8 mouse cellular contexts compared by ENCODE assay signal in the genomic region with DNA sequence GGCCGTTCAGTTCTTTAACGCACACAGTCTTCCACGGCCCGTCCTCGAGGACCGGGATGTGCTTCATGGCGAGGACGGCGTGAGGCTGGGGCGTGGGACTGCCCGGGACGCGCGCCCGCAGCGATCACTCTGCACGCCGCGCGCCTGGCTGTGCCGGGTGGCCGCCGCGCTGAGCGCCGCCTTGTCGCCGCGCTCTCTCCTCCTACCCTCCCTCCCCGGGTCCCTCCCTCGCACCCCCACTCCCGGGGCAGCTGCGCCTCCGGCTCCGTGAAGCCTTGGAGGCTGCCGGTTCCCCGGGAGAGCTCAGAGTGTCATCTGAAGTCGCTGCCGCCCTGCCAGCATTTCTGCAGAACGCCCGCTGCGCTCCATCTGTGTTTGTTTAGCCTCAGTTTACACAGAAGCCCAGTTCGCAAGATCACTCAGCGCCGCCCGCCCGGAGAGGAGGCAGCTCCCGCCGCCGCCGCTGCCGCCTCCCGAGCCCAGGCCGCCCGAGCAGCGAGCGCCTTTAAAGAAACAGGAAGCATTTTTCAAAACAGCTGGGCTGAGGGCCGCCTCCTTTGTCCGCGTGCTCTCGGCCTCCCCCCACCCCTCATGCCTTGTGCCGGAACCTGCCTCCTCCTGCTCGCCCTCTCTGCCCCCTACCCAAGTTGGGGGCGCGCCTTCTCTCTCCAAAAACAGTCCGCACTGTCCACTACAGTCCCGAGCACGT. TPM values are rescaled to one million over a fixed set of nuclear protein-coding genes. Genes with fewer than 3 reads are reported as not detected.
DNase-seq lines count a peak whose midpoint lies in the region; ATAC-seq and TF ChIP-seq lines count a peak whose summit lies in the region.

A gene (minus strand): TSS at position 480 of the 709 bp plus-strand sequence.

- no peak for TF ChIP-seq RAD21 in CH12.LX (IDR thresholded peaks at IDR 0.05; ENCODE audit: low read depth, low read length)

- in situ Hi-C loops in CH12.LX (cut with MboI; ENCODE audit: low pct_ligation_motif_present, low pct_unique_long_range_greater_than_20kb, low sequenced_read_pairs), result loop anchor here (5.0 kb wide), 1 partner anchor 48 kb away; no protein-coding TSS in a partner anchor

- H3K27ac ChIP-seq in CH12.LX (ENCODE audit: insufficient read depth, low read depth), result peak within 1 kb of the TSS; percentile 87
- peak within 1 kb of the TSS; percentile 88 for H3K27ac ChIP-seq in forebrain, embryonic 10.5 days
- peak within 1 kb of the TSS; percentile 73 for H3K27ac ChIP-seq in heart, embryonic 15.5 days
- H3K27ac ChIP-seq in olfactory bulb, adult 2 months (ENCODE audit: insufficient read depth, low read depth, low read length), result no peak within 1 kb of the TSS

- H3K36me3 ChIP-seq in CH12.LX (replicated peaks in 1 of 2; ENCODE audit: control insufficient read depth in 1 of 2, insufficient read depth in 1 of 2, low read length in 1 of 2), result no peaks in the 10 kb centered on the region
- no peaks in the 10 kb centered on the region for H3K36me3 ChIP-seq in forebrain, embryonic 10.5 days (replicated peaks)
- H3K36me3 ChIP-seq in heart, embryonic 15.5 days, result no peaks in the 10 kb centered on the region

- H3K4me1 ChIP-seq in CH12.LX (ENCODE audit: control insufficient read depth in 1 of 2, insufficient read depth in 2 of 2), result peaks cover 24 to 67% of the 10 kb centered on the region in 2 experiments
- H3K4me1 ChIP-seq in forebrain, embryonic 10.5 days, result peaks cover 74% of the 10 kb centered on the region
- H3K4me1 ChIP-seq in heart, embryonic 15.5 days (replicated peaks), result peaks cover 63% of the 10 kb centered on the region
- H3K4me1 ChIP-seq in lung, adult 2 months (ENCODE audit: control insufficient read depth, insufficient read depth, low read length), result peaks cover 9% of the 10 kb centered on the region; the same call in 1 of the 2 replicates
- peaks cover 17% of the 10 kb centered on the region for H3K4me1 ChIP-seq in olfactory bulb, adult 2 months (ENCODE audit: control insufficient read depth, insufficient read depth, low read length)

- peak within 1 kb of the TSS; percentile 36 to 76 (median 48) for H3K4me3 ChIP-seq in CH12.LX (replicated peaks in 1 of 3; ENCODE audit: low read depth in 2 of 3, low read length in 2 of 3, poor library complexity in 1 of 3)
- peak within 1 kb of the TSS; percentile 78 for H3K4me3 ChIP-seq in forebrain, embryonic 10.5 days
- peak within 1 kb of the TSS; percentile 74 for H3K4me3 ChIP-seq in heart, embryonic 15.5 days
- peak within 1 kb of the TSS; percentile 70 for H3K4me3 ChIP-seq in lung, adult 2 months (replicated peaks; ENCODE audit: extremely low read depth, low read depth, low read length)
- H3K4me3 ChIP-seq in olfactory bulb, adult 2 months (ENCODE audit: insufficient read depth, low read depth, low read length), result peak within 1 kb of the TSS; percentile 58

- 0 out of 2 replicates have a peak, but pooled peaks have one; percentile 47 for TF ChIP-seq POLR2A in CH12.LX (IDR thresholded peaks at IDR 0.05; ENCODE audit: low read depth, low read length)
- TF ChIP-seq POLR2A in lung, adult 2 months (IDR thresholded peaks at IDR 0.05; ENCODE audit: borderline replicate concordance, extremely low read depth, low read depth, low read length), result peak; percentile 34; the same call in 1 of the 2 replicates
- no peak for TF ChIP-seq POLR2A in olfactory bulb, adult 2 months (IDR thresholded peaks at IDR 0.05; ENCODE audit: insufficient read depth, low read depth, low read length)

- DNase-seq in CH12.LX (ENCODE audit: extremely low read depth), result peak; percentile 54
- peak; percentile 74 to 83 for DNase-seq in adrenal gland, postnatal 36 days
- peak; percentile 75 for DNase-seq in forebrain, embryonic 10.5 days (ENCODE audit: extremely low spot score, low spot score)
- DNase-seq in kidney, postnatal 10 days, result peak; percentile 83
- peak; percentile 83 for DNase-seq in lung, adult 2 months

- TF ChIP-seq CTCF in CH12.LX (conservative IDR thresholded peaks at IDR 0.05 in 1 of 2, IDR thresholded peaks at IDR 0.05 in 1 of 2; ENCODE audit: low read depth in 2 of 2, low read length in 2 of 2), result no peak
- no peak for TF ChIP-seq CTCF in lung, adult 2 months (IDR thresholded peaks at IDR 0.05; ENCODE audit: insufficient read depth, low read length)
- 0 out of 2 replicates have a peak, but pooled peaks have one; percentile 7 for TF ChIP-seq CTCF in olfactory bulb, adult 2 months (IDR thresholded peaks at IDR 0.05; ENCODE audit: insufficient read depth, low read depth, low read length)

- peak within 1 kb of the TSS; percentile 94 for H3K4me2 ChIP-seq in CH12.LX (ENCODE audit: insufficient read depth, low read depth, poor library complexity, severe bottlenecking)
- H3K4me2 ChIP-seq in heart, embryonic 15.5 days, result peak within 1 kb of the TSS; percentile 99

- dilution Hi-C loops in CH12.LX (cut with MboI; ENCODE audit: extremely low pct_ligation_motif_present, extremely low pct_unique_long_range_greater_than_20kb, low sequenced_read_pairs), result no loop called here

- H3K79me2 ChIP-seq in CH12.LX (replicated peaks; ENCODE audit: control insufficient read depth, extremely low read depth, insufficient read depth, poor library complexity, severe bottlenecking), result no peaks in the 10 kb centered on the region

- WGBS in forebrain, embryonic 10.5 days, result under 1% methylated on average over 68 of the region's 68 CpGs
- 1% methylated on average over 67 of the region's 68 CpGs for WGBS in heart, embryonic 15.5 days
- WGBS in lung, adult 2 months, result under 1% methylated on average over 68 of the region's 68 CpGs
- 3% methylated on average over 66 of the region's 68 CpGs for WGBS in olfactory bulb, adult 2 months

- peaks cover 3% of the 10 kb centered on the region for H3K9me3 ChIP-seq in CH12.LX (replicated peaks; ENCODE audit: low read length)
- H3K9me3 ChIP-seq in forebrain, embryonic 10.5 days, result no peaks in the 10 kb centered on the region
- no peaks in the 10 kb centered on the region for H3K9me3 ChIP-seq in heart, embryonic 15.5 days (replicated peaks)

- no peak for TF ChIP-seq EP300 in CH12.LX (IDR thresholded peaks at IDR 0.05; ENCODE audit: low read length)

- peak within 1 kb of the TSS; percentile 58 for H3K9ac ChIP-seq in CH12.LX (ENCODE audit: insufficient read depth, low read depth)
- H3K9ac ChIP-seq in heart, embryonic 15.5 days, result peak within 1 kb of the TSS; percentile 74

- peak; percentile 65 for ATAC-seq in heart, embryonic 15.5 days (replicated peaks; ENCODE audit: insufficient number of reproducible peaks, insufficient read depth, low FRiP score, low read depth)
- no peak for ATAC-seq in erythroid progenitor cell, adult 5-6 weeks (replicated peaks; ENCODE audit: low FRiP score, poor library complexity, severe bottlenecking)

- peaks cover 84% of the 10 kb centered on the region for H3K27me3 ChIP-seq in CH12.LX (replicated peaks)
- H3K27me3 ChIP-seq in forebrain, embryonic 10.5 days (ENCODE audit: poor library complexity, severe bottlenecking), result peaks cover 99% of the 10 kb centered on the region
- H3K27me3 ChIP-seq in heart, embryonic 15.5 days, result peaks cover 9% of the 10 kb centered on the region; the same call in 1 of the 2 replicates

TF ChIP-seq in CH12.LX, 34 proteins besides CTCF, POLR2A, EP300 and RAD21 (continues in another document):
- TF ChIP-seq JUN (IDR thresholded peaks at IDR 0.05; ENCODE audit: insufficient read depth, low read depth, low read length), result no peak
- no peak for TF ChIP-seq NELFE (IDR thresholded peaks at IDR 0.05; ENCODE audit: low read depth, low read length)
- peak; percentile 70; the same call in 1 of the 2 replicates for TF ChIP-seq MYC (IDR thresholded peaks at IDR 0.05; ENCODE audit: low read depth, low read length)
- no peak for TF ChIP-seq RCOR1 (conservative IDR thresholded peaks at IDR 0.05; ENCODE audit: low read depth, low read length)
- no peak for TF ChIP-seq E2F4 (IDR thresholded peaks at IDR 0.05; ENCODE audit: insufficient replicate concordance, low read depth, low read length)
- TF ChIP-seq USF2 (conservative IDR thresholded peaks at IDR 0.05; ENCODE audit: low read depth, low read length), result no peak
- TF ChIP-seq TCF12 (IDR thresholded peaks at IDR 0.05; ENCODE audit: low read depth, low read length), result no peak
- TF ChIP-seq BHLHE40 (IDR thresholded peaks at IDR 0.05; ENCODE audit: low read depth, low read length), result peak; percentile 57
- TF ChIP-seq CHD1 (IDR thresholded peaks at IDR 0.05; ENCODE audit: low read depth, low read length), result 0 out of 2 replicates have a peak, but pooled peaks have one; percentile 51
- peak; percentile 61; the same call in 1 of the 2 replicates for TF ChIP-seq MAZ (IDR thresholded peaks at IDR 0.05; ENCODE audit: low read depth, low read length)
- no peak for TF ChIP-seq GABPA (IDR thresholded peaks at IDR 0.05; ENCODE audit: insufficient replicate concordance, low read depth, low read length)
- TF ChIP-seq ZNF384 (IDR thresholded peaks at IDR 0.05; ENCODE audit: low read depth, low read length), result no peak
- TF ChIP-seq HCFC1 (IDR thresholded peaks at IDR 0.05; ENCODE audit: low read depth, low read length), result no peak
- TF ChIP-seq ELF1 (IDR thresholded peaks at IDR 0.05; ENCODE audit: low read depth, low read length), result peak; percentile 68
- no peak for TF ChIP-seq POLR2AphosphoS2 (IDR thresholded peaks at IDR 0.05; ENCODE audit: low read depth, low read length)
- no peak; the same call in 1 of the 2 replicates for TF ChIP-seq MAX (IDR thresholded peaks at IDR 0.05; ENCODE audit: low read length)
- no peak for TF ChIP-seq CHD2 (IDR thresholded peaks at IDR 0.05; ENCODE audit: low read length)
- TF ChIP-seq KAT2A (IDR thresholded peaks at IDR 0.05; ENCODE audit: insufficient replicate concordance, low read length), result no peak
- no peak for TF ChIP-seq NRF1 (IDR thresholded peaks at IDR 0.05; ENCODE audit: low read depth, low read length)
- no peak for TF ChIP-seq ZKSCAN1 (IDR thresholded peaks at IDR 0.05; ENCODE audit: borderline replicate concordance, low read depth, low read length)
- TF ChIP-seq IRF4 (IDR thresholded peaks at IDR 0.05; ENCODE audit: low read depth, low read length), result peak; percentile 23; the same call in 1 of the 2 replicates

RNA-seq across cellular contexts. Expression of the gene that starts here (rescaled TPM):
- 4.7 and 5.0 TPM in 2 replicates for total RNA-seq in CH12.LX (2012; rRNA removed)
- 0.23 and 0.31 TPM in 2 replicates for total RNA-seq in CH12.LX (2014; rRNA removed)
- 1.1 and 1.6 TPM in 2 replicates for polyA plus RNA-seq in CH12.LX (2012; ENCODE audit: insufficient read length, low read depth)
- total RNA-seq in adrenal gland, postnatal 36 days (2021), result 1 to 10 TPM; 3.1 to 3.2 TPM
- polyA plus RNA-seq in forebrain, embryonic 10.5 days (2016; fragmentation: Nextera tagmentation; extraction: Ambion mirVana), result 11.2 and 11.5 TPM in 2 replicates
- polyA plus RNA-seq in heart, embryonic 15.5 days (2015; fragmentation: Nextera tagmentation; extraction: Ambion mirVana), result 14.0 and 17.4 TPM in 2 replicates
- 26.4 and 26.7 TPM in 2 replicates for polyA plus RNA-seq in lung, adult 2 months (2012; rRNA removed)
- not detected in 2 replicates for polyA plus RNA-seq in olfactory bulb, adult 2 months (2012; ENCODE audit: insufficient read depth, insufficient read length, low replicate concordance, missing spikeins)
- not detected in 2 replicates for total RNA-seq in erythroid progenitor cell, adult 5-6 weeks (2015; ENCODE audit: low replicate concordance)
- not detected in 2 replicates for total RNA-seq in erythroid progenitor cell, adult 5-6 weeks (2017; ENCODE audit: low replicate concordance)
